Mouse (Mus musculus): ENCODE data around the gene Ece1. TPM values are rescaled to one million over a fixed set of nuclear protein-coding genes. Genes with fewer than 3 reads are reported as not detected.
A peak's percentile ranks its signal among the peaks of the same experiment; 100 is the strongest.

Gene Ece1
- total and polyA plus RNA-seq, 3 experiments = 25.3 to 43.8 TPM; not detected in 1

GRCm38 (mm10) chr4:137943540-137943939 lies 81.5 kb downstream of the Ece1 start (continued):
- TF ChIP-seq ZC3H11A (IDR thresholded peaks at IDR 0.05; ENCODE audit: low read depth, low read length) (no peak), POLR2A (IDR thresholded peaks at IDR 0.05; ENCODE audit: control insufficient read depth in 1 of 2, insufficient read depth in 1 of 2, low read depth in 1 of 2, low read length in 2 of 2, poor library complexity in 1 of 2) (no peak)

- no peaks in the 10 kb centered on the region for H3K9me3 ChIP-seq (replicated peaks; ENCODE audit: insufficient read depth, low read length)
- H3K36me3 ChIP-seq (ENCODE audit: control insufficient read depth in 1 of 2, insufficient read depth in 2 of 2, low read length in 2 of 2) = no peaks in the 10 kb centered on the region
- no peak overlapping the region for H3K9ac ChIP-seq (ENCODE audit: control insufficient read depth, low read depth, low read length, poor library complexity, severe bottlenecking)
- no peak overlapping the region for H3K27ac ChIP-seq (ENCODE audit: control insufficient read depth, low read depth, low read length)
- TF ChIP-seq SIN3A (IDR thresholded peaks at IDR 0.05; ENCODE audit: low read length) (no peak), TCF12 (IDR thresholded peaks at IDR 0.05; ENCODE audit: low read depth, low read length) (no peak), BHLHE40 (IDR thresholded peaks at IDR 0.05; ENCODE audit: borderline replicate concordance, low read depth, low read length) (no peak), MEF2A (IDR thresholded peaks at IDR 0.05; ENCODE audit: extremely low read depth, insufficient replicate concordance, low read depth, low read length, poor library complexity, severe bottlenecking) (no peak), ELF1 (IDR thresholded peaks at IDR 0.05; ENCODE audit: low read depth, low read length) (no peak), MXI1 (IDR thresholded peaks at IDR 0.05; ENCODE audit: low read depth, low read length) (no peak), USF2 (IDR thresholded peaks at IDR 0.05; ENCODE audit: borderline replicate concordance in 1 of 2, insufficient read depth in 1 of 2, low read depth in 1 of 2, low read length in 2 of 2) (no peak), ETS1 (IDR thresholded peaks at IDR 0.05; ENCODE audit: low read depth, low read length) (no peak), NELFE (IDR thresholded peaks at IDR 0.05; ENCODE audit: low read depth, low read length) (no peak), GATA1 (IDR thresholded peaks at IDR 0.05; ENCODE audit: low read depth, low read length) (no peak), CTCF (IDR thresholded peaks at IDR 0.05 in 2 of 3, conservative IDR thresholded peaks at IDR 0.05 in 1 of 3; ENCODE audit: control insufficient read depth in 1 of 3, insufficient read depth in 1 of 3, low read depth in 2 of 3, low read length in 3 of 3, poor library complexity in 1 of 3, severe bottlenecking in 1 of 3) (peak; percentile 20 to 42 (median 34); a peak in 3 of 6 replicates), MAX (IDR thresholded peaks at IDR 0.05; ENCODE audit: low read length) (0 out of 2 replicates have a peak, but pooled peaks have one; percentile 30), RCOR1 (IDR thresholded peaks at IDR 0.05; ENCODE audit: low read depth, low read length) (no peak), TAL1 (IDR thresholded peaks at IDR 0.05; ENCODE audit: low read length) (no peak), ZNF384 (IDR thresholded peaks at IDR 0.05; ENCODE audit: low read depth, low read length) (no peak), JUND (IDR thresholded peaks at IDR 0.05; ENCODE audit: low read depth, low read length) (no peak), MAFK (IDR thresholded peaks at IDR 0.05; ENCODE audit: borderline replicate concordance, low read depth, low read length) (no peak), ZC3H11A (IDR thresholded peaks at IDR 0.05; ENCODE audit: low read depth, low read length) (peak; percentile 21; the same call in 1 of the 2 replicates), RAD21 (IDR thresholded peaks at IDR 0.05; ENCODE audit: low read depth, low read length) (peak; percentile 41), E2F4 (IDR thresholded peaks at IDR 0.05; ENCODE audit: borderline replicate concordance, low read depth, low read length) (no peak), EP300 (IDR thresholded peaks at IDR 0.05; ENCODE audit: low read depth in 1 of 2, low read length in 2 of 2) (no peak), POLR2AphosphoS2 (IDR thresholded peaks at IDR 0.05; ENCODE audit: low read length) (no peak), TBP (IDR thresholded peaks at IDR 0.05; ENCODE audit: low read depth, low read length) (peak; percentile 53; the same call in 1 of the 2 replicates), USF1 (IDR thresholded peaks at IDR 0.05; ENCODE audit: low read depth, low read length) (peak; percentile 51; the same call in 1 of the 2 replicates), ZMIZ1 (IDR thresholded peaks at IDR 0.05; ENCODE audit: low read depth, low read length) (no peak), NRF1 (IDR thresholded peaks at IDR 0.05; ENCODE audit: insufficient read depth, low read depth, low read length, poor library complexity, severe bottlenecking) (no peak), CHD1 (IDR thresholded peaks at IDR 0.05; ENCODE audit: low read depth, low read length) (no peak), CHD2 (IDR thresholded peaks at IDR 0.05; ENCODE audit: low read length) (no peak), MAZ (IDR thresholded peaks at IDR 0.05; ENCODE audit: low read depth, low read length) (no peak), SMC3 (IDR thresholded peaks at IDR 0.05; ENCODE audit: low read depth, low read length) (peak; percentile 48), MYC (IDR thresholded peaks at IDR 0.05; ENCODE audit: low read depth, low read length) (peak; percentile 81), KAT2A (conservative IDR thresholded peaks at IDR 0.05; ENCODE audit: low read depth, low read length) (no peak), ZKSCAN1 (IDR thresholded peaks at IDR 0.05; ENCODE audit: low read depth, low read length) (no peak)
- peak; percentile 30 for DNase-seq (ENCODE audit: low read depth, low spot score)
- H3K27me3 ChIP-seq (ENCODE audit: control insufficient read depth in 1 of 2, insufficient read depth in 2 of 2, low read length in 2 of 2) = no peaks in the 10 kb centered on the region
- H3K79me2 ChIP-seq (ENCODE audit: control insufficient read depth, insufficient read depth, low read length, poor library complexity) = no peaks in the 10 kb centered on the region
- H3K4me3 ChIP-seq (ENCODE audit: control insufficient read depth in 1 of 2, insufficient read depth in 1 of 2, low read depth in 2 of 2, low read length in 2 of 2) = no peak overlapping the region
- no peaks in the 10 kb centered on the region for H3K4me1 ChIP-seq (ENCODE audit: control insufficient read depth in 1 of 2, insufficient read depth in 2 of 2, low read length in 2 of 2)
These were observed 83.3 kb downstream of the Ece1 start for GRCm38 (mm10) chr4:137945376-137945775.
